Mouse (Mus musculus): ENCODE results near the gene Ppp1r2. TPM values are rescaled to one million over a fixed set of nuclear protein-coding genes. Genes with fewer than 3 reads are reported as not detected.

Gene Ppp1r2
- polyA plus RNA-seq, 1 experiment from 2014 or later, result 67.3 TPM

- no peak overlapping the region for H3K4me2 ChIP-seq (replicated peaks)
- 77% methylated on average over 7 of the region's 7 CpGs for WGBS
- no peaks in the 10 kb centered on the region for H3K4me1 ChIP-seq
- H3K27me3 ChIP-seq, result no peaks in the 10 kb centered on the region
- H3K36me3 ChIP-seq, result peaks cover 6% of the 10 kb centered on the region
- H3K9me3 ChIP-seq, result no peaks in the 10 kb centered on the region
- no peak for ATAC-seq (ENCODE audit: low FRiP score, low read depth)
- no peak overlapping the region for H3K9ac ChIP-seq
- H3K4me3 ChIP-seq, result no peak overlapping the region
- H3K27ac ChIP-seq, result no peak overlapping the region
These were observed 27.6 kb downstream of the Ppp1r2 start for GRCm38 (mm10) chr16:31247442-31247841.

DNA sequence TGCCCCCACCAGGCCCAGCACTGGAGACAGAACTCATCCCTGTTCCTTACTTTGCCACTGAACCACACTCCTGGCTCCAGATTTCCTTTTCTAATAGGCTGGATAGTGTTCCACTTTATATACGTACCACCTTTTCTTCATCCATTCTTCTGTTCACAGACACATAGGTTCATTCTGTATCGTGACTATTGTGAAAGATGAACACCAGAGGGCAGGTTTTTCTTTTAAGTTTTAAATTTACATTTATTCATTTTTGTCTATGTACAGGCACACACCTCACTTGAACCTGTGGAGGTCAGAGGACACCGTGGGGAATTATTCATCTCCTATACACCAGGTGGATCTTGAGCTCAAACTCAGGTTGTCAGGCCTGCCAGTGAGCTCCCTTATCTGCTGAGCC, 31.0 kb downstream of the Ppp1r2 start:
- WGBS, result 76% methylated on average over 3 of the region's 3 CpGs
- H3K4me1 ChIP-seq, result no peaks in the 10 kb centered on the region
- no peaks in the 10 kb centered on the region for H3K36me3 ChIP-seq
- ATAC-seq (ENCODE audit: low FRiP score, low read depth), result no peak
- H3K9me3 ChIP-seq, result no peaks in the 10 kb centered on the region
- no peak overlapping the region for H3K9ac ChIP-seq
- no peak overlapping the region for H3K27ac ChIP-seq
- H3K4me3 ChIP-seq, result no peak overlapping the region
- no peak overlapping the region for H3K4me2 ChIP-seq (replicated peaks)
- no peaks in the 10 kb centered on the region for H3K27me3 ChIP-seq

- H3K9ac ChIP-seq, result no peak overlapping the region
- H3K9me3 ChIP-seq, result no peaks in the 10 kb centered on the region
- peaks cover 5% of the 10 kb centered on the region; the same call in 1 of the 2 replicates for H3K4me1 ChIP-seq
- no peaks in the 10 kb centered on the region for H3K27me3 ChIP-seq
- WGBS, result 81% methylated on average over 9 of the region's 9 CpGs
- H3K4me3 ChIP-seq, result no peak overlapping the region
- H3K36me3 ChIP-seq, result no peaks in the 10 kb centered on the region
- ATAC-seq (ENCODE audit: low FRiP score, low read depth), result no peak
- H3K4me2 ChIP-seq (replicated peaks), result no peak overlapping the region
- no peak overlapping the region for H3K27ac ChIP-seq
These were observed 33.6 kb downstream of the Ppp1r2 start for GRCm38 (mm10) chr16:31241433-31241832.

DNA sequence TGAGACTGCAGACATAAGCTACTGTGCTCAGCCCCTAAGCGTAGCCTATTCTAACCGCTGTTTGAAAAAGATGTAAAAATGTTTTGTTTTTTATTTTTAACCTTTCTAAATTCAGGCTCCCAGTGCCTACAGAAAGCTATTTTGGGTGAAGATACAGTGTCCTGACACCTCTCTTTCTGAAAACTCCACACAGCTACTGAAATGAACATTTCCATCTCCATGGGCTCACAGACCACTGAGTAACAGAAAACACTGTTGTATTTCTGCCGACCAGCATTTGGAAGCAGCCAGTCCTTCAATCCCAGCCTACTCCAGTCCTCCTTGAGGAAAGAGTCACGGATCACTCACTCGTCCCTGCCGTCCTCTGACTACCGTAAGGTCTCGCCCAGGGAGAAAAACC, 34.5 kb downstream of the Ppp1r2 start:
- 91% methylated on average over 8 of the region's 8 CpGs for WGBS
- Histone ChIP-seq H3K9ac (no peak overlapping the region), H3K27me3 (no peaks in the 10 kb centered on the region), H3K4me2 (replicated peaks) (no peak overlapping the region), H3K4me1 (peaks cover 10% of the 10 kb centered on the region), H3K9me3 (no peaks in the 10 kb centered on the region), H3K36me3 (no peaks in the 10 kb centered on the region), H3K27ac (no peak overlapping the region), H3K4me3 (no peak overlapping the region)
- no peak for ATAC-seq (ENCODE audit: low FRiP score, low read depth)

DNA sequence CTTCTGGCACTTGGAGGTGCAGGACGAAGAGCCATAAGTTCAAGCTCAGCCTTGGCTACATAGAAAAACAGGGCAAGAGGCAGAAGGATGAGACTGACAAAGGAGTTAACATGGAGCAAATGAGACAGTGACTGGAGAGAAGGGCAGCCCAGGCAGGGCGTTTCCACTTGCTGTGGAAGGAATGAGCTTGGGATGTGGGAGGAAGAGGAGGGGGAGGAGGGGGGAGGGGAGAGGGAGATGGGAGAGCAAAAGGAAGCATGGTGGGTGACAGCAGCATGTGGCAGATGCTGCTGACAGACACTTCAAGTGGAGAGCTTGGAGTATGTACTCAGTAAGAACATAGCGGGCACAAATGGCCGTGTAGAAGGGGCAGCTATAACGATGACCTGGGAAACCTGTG, 36.8 kb downstream of the Ppp1r2 start:
- Histone ChIP-seq H3K4me2 (replicated peaks) (no peak overlapping the region), H3K27me3 (peaks cover 8% of the 10 kb centered on the region; the same call in 1 of the 2 replicates), H3K9ac (no peak overlapping the region), H3K36me3 (no peaks in the 10 kb centered on the region), H3K27ac (no peak overlapping the region), H3K4me1 (peaks cover 27% of the 10 kb centered on the region), H3K4me3 (no peak overlapping the region), H3K9me3 (no peaks in the 10 kb centered on the region)
- 71% methylated on average over 5 of the region's 5 CpGs for WGBS
- ATAC-seq (ENCODE audit: low FRiP score, low read depth), result no peak

DNA sequence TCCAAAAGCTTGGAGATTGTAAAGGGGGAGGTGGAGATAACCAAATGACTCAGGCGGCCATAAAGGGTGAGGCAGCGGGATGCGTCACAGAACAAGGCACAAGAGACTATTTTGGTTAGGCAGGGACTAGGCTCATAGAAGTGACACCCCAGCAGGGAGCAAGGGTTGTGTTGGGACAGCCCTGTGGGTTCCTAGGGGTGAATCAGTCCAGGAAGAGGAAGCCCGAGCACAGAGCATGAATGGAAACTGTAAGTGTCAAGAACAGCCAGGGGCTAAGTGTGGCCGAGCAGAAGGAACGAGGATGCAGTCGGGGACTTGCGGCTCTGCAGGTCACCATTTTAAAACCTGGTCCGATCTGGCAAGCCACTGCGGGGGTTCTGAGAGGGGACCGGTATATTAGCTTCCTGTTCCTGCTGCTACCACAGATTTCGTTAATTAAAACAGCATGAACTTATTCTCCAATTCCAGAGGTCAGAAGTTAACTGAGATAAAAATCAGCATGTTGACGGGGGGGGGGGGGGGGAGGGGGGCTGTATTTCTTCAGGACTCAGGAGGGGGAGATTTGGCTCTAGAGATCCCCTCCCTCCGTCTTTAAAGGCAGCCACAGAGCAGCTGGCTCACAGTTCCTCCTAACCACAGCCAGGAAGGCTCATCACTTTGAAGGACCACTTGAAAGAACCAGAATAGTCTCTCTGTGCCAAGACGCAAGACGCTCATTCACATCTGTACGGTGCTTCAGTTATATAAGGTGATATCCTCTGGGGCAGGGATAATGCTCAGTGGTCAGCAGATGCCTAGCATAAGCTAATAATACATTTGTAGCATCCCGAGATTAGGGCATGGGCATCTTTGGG, 39.4 kb downstream of the Ppp1r2 start:
- no peak overlapping the region for H3K9ac ChIP-seq
- no peak overlapping the region for H3K27ac ChIP-seq
- no peaks in the 10 kb centered on the region for H3K36me3 ChIP-seq
- WGBS, result 12% methylated on average over 17 of the region's 18 CpGs
- peak overlapping the region; percentile 50 for H3K4me2 ChIP-seq (replicated peaks)
- ATAC-seq (ENCODE audit: low FRiP score, low read depth), result peak; percentile 36; the same call in 1 of the 2 replicates
- peaks cover 8% of the 10 kb centered on the region; the same call in 1 of the 2 replicates for H3K27me3 ChIP-seq
- peak overlapping the region; percentile 20 for H3K4me3 ChIP-seq
- peaks cover 33% of the 10 kb centered on the region for H3K4me1 ChIP-seq
- H3K9me3 ChIP-seq, result no peaks in the 10 kb centered on the region

GRCm38 (mm10) chr16:31234808-31235456, 40.1 kb downstream of the Ppp1r2 start:
- Histone ChIP-seq H3K36me3 (no peaks in the 10 kb centered on the region), H3K4me2 (replicated peaks) (peak overlapping the region; percentile 50; the same call in 1 of the 2 replicates), H3K9me3 (no peaks in the 10 kb centered on the region), H3K27me3 (peaks cover 8% of the 10 kb centered on the region; the same call in 1 of the 2 replicates), H3K9ac (no peak overlapping the region), H3K4me1 (peaks cover 33% of the 10 kb centered on the region), H3K27ac (no peak overlapping the region), H3K4me3 (no peak overlapping the region)
- WGBS, result 62% methylated on average over 12 of the region's 12 CpGs
- ATAC-seq (ENCODE audit: low FRiP score, low read depth), result no peak

- WGBS, result 16% methylated on average over 3 of the region's 3 CpGs
These were observed 40.7 kb downstream of the Ppp1r2 start for GRCm38 (mm10) chr16:31234356-31234755.

DNA sequence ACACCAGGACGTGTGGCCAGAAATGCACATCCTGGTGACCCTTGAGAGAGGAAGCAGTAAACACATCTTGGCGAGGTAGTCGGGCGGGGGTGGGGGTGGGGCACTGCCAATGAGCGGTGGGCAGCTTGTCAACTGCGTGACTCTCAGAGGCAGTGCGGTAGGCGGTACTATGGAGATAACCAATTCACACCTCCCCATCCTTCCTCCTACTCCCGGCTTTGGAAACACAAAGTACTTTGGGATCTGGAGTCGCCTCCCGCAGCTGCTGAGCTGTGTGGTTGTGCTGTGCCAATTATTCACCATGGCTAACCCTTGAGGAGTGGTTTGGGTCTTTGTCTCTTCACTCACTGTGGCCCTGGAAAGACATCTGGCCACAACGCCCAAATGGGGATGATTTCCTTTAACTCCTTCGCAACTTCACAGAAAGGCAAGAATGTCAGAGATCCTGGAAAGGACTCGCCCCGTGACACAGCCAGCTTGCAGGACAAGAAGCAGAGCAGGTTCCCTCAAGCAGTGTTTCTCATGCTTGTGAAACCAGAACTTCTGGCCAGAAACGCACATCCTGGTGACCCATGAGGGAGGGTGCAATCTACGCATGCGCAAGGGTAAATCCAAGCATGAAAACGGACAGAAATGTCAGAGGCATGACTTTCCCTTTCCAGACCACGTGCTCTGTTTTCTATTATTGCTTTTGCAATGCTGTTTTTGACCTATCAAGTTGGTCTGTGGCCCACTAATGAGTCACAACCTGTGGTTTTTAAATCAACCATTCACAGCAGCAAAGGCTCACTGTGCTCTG, 41.3 kb downstream of the Ppp1r2 start:
- Histone ChIP-seq H3K9ac (no peak overlapping the region; the same call in 1 of the 2 replicates), H3K27me3 (peaks cover 8% of the 10 kb centered on the region; the same call in 1 of the 2 replicates), H3K36me3 (no peaks in the 10 kb centered on the region), H3K4me3 (peak overlapping the region; percentile 28), H3K4me2 (replicated peaks) (peak overlapping the region; percentile 60), H3K27ac (no peak overlapping the region), H3K9me3 (no peaks in the 10 kb centered on the region), H3K4me1 (peaks cover 33% of the 10 kb centered on the region)
- no peak for ATAC-seq (ENCODE audit: low FRiP score, low read depth)
- 8% methylated on average over 20 of the region's 20 CpGs for WGBS

More at GRCm38 (mm10) chr16:31234356-31234755, 40.7 kb downstream of the Ppp1r2 start:
- Histone ChIP-seq H3K4me2 (replicated peaks) (peak overlapping the region; percentile 60), H3K27ac (no peak overlapping the region), H3K9ac (no peak overlapping the region), H3K4me1 (peaks cover 33% of the 10 kb centered on the region), H3K9me3 (no peaks in the 10 kb centered on the region), H3K4me3 (peak overlapping the region; percentile 28; the same call in 1 of the 2 replicates), H3K27me3 (peaks cover 8% of the 10 kb centered on the region; the same call in 1 of the 2 replicates), H3K36me3 (no peaks in the 10 kb centered on the region)
- no peak for ATAC-seq (ENCODE audit: low FRiP score, low read depth)

DNA sequence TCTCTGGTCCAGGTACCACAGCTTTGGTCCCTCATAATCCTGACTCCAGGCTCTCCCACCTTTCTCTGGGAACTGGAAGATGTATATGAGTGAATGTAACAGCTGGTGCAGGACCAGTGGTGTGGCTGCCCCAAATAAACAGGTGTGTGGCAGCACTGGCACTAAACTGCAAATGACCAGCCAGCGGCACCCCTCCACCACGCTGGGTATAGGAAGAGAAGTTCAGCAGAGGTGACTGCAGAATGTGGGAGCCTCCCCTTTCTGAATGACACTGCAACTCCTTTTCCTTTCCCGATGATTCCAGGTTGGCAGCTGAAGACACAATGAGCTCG, 41.9 kb downstream of the Ppp1r2 start:
- Histone ChIP-seq H3K4me3 (peak overlapping the region; percentile 28; the same call in 1 of the 2 replicates), H3K9me3 (no peaks in the 10 kb centered on the region), H3K4me1 (peaks cover 30% of the 10 kb centered on the region), H3K9ac (no peak overlapping the region; the same call in 1 of the 2 replicates), H3K4me2 (replicated peaks) (peak overlapping the region; percentile 60), H3K27ac (no peak overlapping the region), H3K36me3 (no peaks in the 10 kb centered on the region), H3K27me3 (peaks cover 8% of the 10 kb centered on the region; the same call in 1 of the 2 replicates)
- 12% methylated on average over 4 of the region's 4 CpGs for WGBS
- ATAC-seq (ENCODE audit: low FRiP score, low read depth), result no peak

- Histone ChIP-seq H3K27me3 (peaks cover 8% of the 10 kb centered on the region; the same call in 1 of the 2 replicates), H3K36me3 (no peaks in the 10 kb centered on the region), H3K27ac (no peak overlapping the region), H3K9ac (no peak overlapping the region), H3K4me2 (replicated peaks) (no peak overlapping the region), H3K4me1 (peaks cover 28% of the 10 kb centered on the region), H3K9me3 (no peaks in the 10 kb centered on the region), H3K4me3 (no peak overlapping the region)
- WGBS, result 63% methylated on average over 5 of the region's 5 CpGs
- no peak for ATAC-seq (ENCODE audit: low FRiP score, low read depth)
These were observed 42.4 kb downstream of the Ppp1r2 start for GRCm38 (mm10) chr16:31232491-31233166.
